Mouse (Mus musculus): Measurements from ENCODE around the gene Gpr171. TPM values are rescaled to one million over a fixed set of nuclear protein-coding genes. Genes with fewer than 3 reads are reported as not detected.
A peak's percentile ranks its signal among the peaks of the same experiment; 100 is the strongest.
"Not testable (repeated sequence)": the region's sequence is repeated elsewhere in the genome, so short reads cannot be mapped to it uniquely, and the experiment has no call there.

Gene Gpr171
- polyA plus RNA-seq, 1 experiment from 2014 or later: 1.0 TPM

GRCm38 (mm10) chr3:59107439-59107838, 5.8 kb upstream of the Gpr171 start:
- Histone ChIP-seq H3K9me3 (replicated peaks) (no peaks in the 10 kb centered on the region), H3K36me3 (no peaks in the 10 kb centered on the region), H3K27ac (replicated peaks) (no peak overlapping the region), H3K4me1 (no peaks in the 10 kb centered on the region), H3K27me3 (ENCODE audit: low read depth, poor library complexity, severe bottlenecking) (no peaks in the 10 kb centered on the region), H3K4me3 (no peak overlapping the region)
- 89% methylated on average over 4 of the region's 4 CpGs for WGBS
- DNase-seq (ENCODE audit: low spot score): no peak

DNA sequence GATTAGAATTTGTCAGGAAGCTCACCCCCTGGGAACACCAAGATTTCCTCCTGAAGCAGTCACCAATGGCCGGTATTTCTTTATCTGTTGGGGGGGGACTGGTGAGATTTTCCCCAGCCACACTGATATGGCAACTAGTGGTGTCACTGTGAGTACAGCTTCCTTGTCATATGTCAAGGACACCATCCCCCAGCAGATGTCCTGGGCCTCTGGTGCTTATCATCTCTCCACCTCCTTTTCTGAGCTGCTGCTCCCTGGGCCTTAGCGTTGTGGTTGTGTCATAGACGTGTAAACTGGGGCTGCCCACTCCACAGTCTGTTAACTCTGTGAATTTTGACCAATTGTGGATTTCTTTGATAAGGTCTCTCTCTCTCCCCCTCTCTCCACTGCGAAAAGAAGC, 2.8 kb upstream of the Gpr171 start:
- no peaks in the 10 kb centered on the region for H3K36me3 ChIP-seq

GRCm38 (mm10) chr3:59102146-59102545, 525 bp upstream of the Gpr171 start:
- WGBS: 96% methylated on average over 2 of the region's 2 CpGs
- no peak overlapping the region for H3K4me3 ChIP-seq
- H3K4me1 ChIP-seq: 0 out of 2 replicates have a peak, but pooled peaks cover 2% of the 10 kb centered on the region
- H3K27me3 ChIP-seq (ENCODE audit: low read depth, poor library complexity, severe bottlenecking): no peaks in the 10 kb centered on the region
- H3K27ac ChIP-seq (replicated peaks): no peak overlapping the region
- DNase-seq (ENCODE audit: low spot score): no peak
- H3K36me3 ChIP-seq: no peaks in the 10 kb centered on the region
- no peaks in the 10 kb centered on the region for H3K9me3 ChIP-seq (replicated peaks)

More for the DNA sequence above, 2.8 kb upstream of the Gpr171 start:
- no peak for DNase-seq (ENCODE audit: low spot score)
- Histone ChIP-seq H3K27ac (replicated peaks) (no peak overlapping the region), H3K4me3 (no peak overlapping the region), H3K4me1 (no peaks in the 10 kb centered on the region), H3K27me3 (ENCODE audit: low read depth, poor library complexity, severe bottlenecking) (no peaks in the 10 kb centered on the region), H3K9me3 (replicated peaks) (no peaks in the 10 kb centered on the region)
- 80% methylated on average over 4 of the region's 4 CpGs for WGBS

- H3K27me3 ChIP-seq (ENCODE audit: low read depth, poor library complexity, severe bottlenecking): no peaks in the 10 kb centered on the region
- 92% methylated on average over 10 of the region's 10 CpGs for WGBS
- no peaks in the 10 kb centered on the region for H3K9me3 ChIP-seq (replicated peaks)
- no peak overlapping the region for H3K4me3 ChIP-seq
- no peak overlapping the region for H3K27ac ChIP-seq (replicated peaks)
- H3K4me1 ChIP-seq: 0 out of 2 replicates have a peak, but pooled peaks cover 4% of the 10 kb centered on the region
- peaks cover 1% of the 10 kb centered on the region; the same call in 1 of the 2 replicates for H3K36me3 ChIP-seq
- no peak for DNase-seq (ENCODE audit: low spot score)
These were observed 3.1 kb downstream of the Gpr171 start for GRCm38 (mm10) chr3:59098540-59098939.

GRCm38 (mm10) chr3:59097421-59097820, 4.2 kb downstream of the Gpr171 start:
- DNase-seq (ENCODE audit: low spot score): no peak
- no peaks in the 10 kb centered on the region for H3K9me3 ChIP-seq (replicated peaks)
- H3K4me3 ChIP-seq: no peak overlapping the region
- no peaks in the 10 kb centered on the region for H3K27me3 ChIP-seq (ENCODE audit: low read depth, poor library complexity, severe bottlenecking)
- WGBS: 80% methylated on average over 6 of the region's 6 CpGs
- 0 out of 2 replicates have a peak, but pooled peaks cover 4% of the 10 kb centered on the region for H3K4me1 ChIP-seq
- no peak overlapping the region for H3K27ac ChIP-seq (replicated peaks)
- H3K36me3 ChIP-seq: peaks cover 3% of the 10 kb centered on the region; the same call in 1 of the 2 replicates

DNA sequence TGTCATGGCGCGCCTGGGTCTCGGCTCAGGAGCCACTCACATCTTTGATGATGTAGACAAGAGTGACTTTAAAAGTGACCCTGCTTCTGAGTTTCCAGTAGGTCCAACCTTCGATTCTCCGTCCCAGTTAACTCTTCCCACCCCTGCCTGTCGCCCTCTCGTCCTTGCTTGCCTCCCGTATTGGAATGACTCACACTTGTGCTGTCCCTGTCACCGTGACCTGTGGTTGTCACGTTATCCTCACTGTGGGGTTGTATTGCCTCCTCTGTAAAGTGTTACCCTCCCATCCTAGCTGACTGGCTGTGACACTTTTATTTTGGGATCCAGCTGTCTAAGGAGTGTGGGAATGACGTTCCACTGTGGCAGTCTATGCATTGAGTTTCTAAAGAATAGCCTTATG, 8.9 kb downstream of the Gpr171 start:
- Histone ChIP-seq H3K9me3 (replicated peaks) (no peaks in the 10 kb centered on the region), H3K27ac (replicated peaks) (no peak overlapping the region), H3K4me1 (0 out of 2 replicates have a peak, but pooled peaks cover 4% of the 10 kb centered on the region), H3K4me3 (no peak overlapping the region), H3K27me3 (ENCODE audit: low read depth, poor library complexity, severe bottlenecking) (no peaks in the 10 kb centered on the region), H3K36me3 (peaks cover 3% of the 10 kb centered on the region; the same call in 1 of the 2 replicates)
- DNase-seq (ENCODE audit: low spot score): no peak
- 87% methylated on average over 11 of the region's 11 CpGs for WGBS

GRCm38 (mm10) chr3:59080919-59081318, 20.7 kb downstream of the Gpr171 start:
- no peaks in the 10 kb centered on the region for H3K27me3 ChIP-seq (ENCODE audit: low read depth, poor library complexity, severe bottlenecking)
- whole genome bisulfite sequencing: 23% methylated on average over 7 of the region's 7 CpGs
- peaks cover 14% of the 10 kb centered on the region for H3K4me1 ChIP-seq
- no peak for DNase-seq (ENCODE audit: low spot score)
- H3K36me3 ChIP-seq: no peaks in the 10 kb centered on the region
- H3K4me3 ChIP-seq: no peak overlapping the region
- no peak overlapping the region for H3K27ac ChIP-seq (replicated peaks)
- no peaks in the 10 kb centered on the region for H3K9me3 ChIP-seq (replicated peaks)

- no peaks in the 10 kb centered on the region for H3K36me3 ChIP-seq
- H3K27ac ChIP-seq (replicated peaks): no peak overlapping the region
- no peaks in the 10 kb centered on the region for H3K27me3 ChIP-seq (ENCODE audit: low read depth, poor library complexity, severe bottlenecking)
- no peak for DNase-seq (ENCODE audit: low spot score)
- WGBS: 17% methylated on average over 6 of the region's 6 CpGs
- H3K4me3 ChIP-seq: no peak overlapping the region
- peaks cover 14% of the 10 kb centered on the region for H3K4me1 ChIP-seq
- no peaks in the 10 kb centered on the region for H3K9me3 ChIP-seq (replicated peaks)
These were observed 21.2 kb downstream of the Gpr171 start for GRCm38 (mm10) chr3:59080293-59080916.

- 43% methylated on average over 4 of the region's 4 CpGs for WGBS
- Histone ChIP-seq H3K4me3 (no peak overlapping the region), H3K9me3 (replicated peaks) (no peaks in the 10 kb centered on the region), H3K4me1 (peaks cover 14% of the 10 kb centered on the region), H3K36me3 (no peaks in the 10 kb centered on the region), H3K27me3 (ENCODE audit: low read depth, poor library complexity, severe bottlenecking) (no peaks in the 10 kb centered on the region), H3K27ac (replicated peaks) (no peak overlapping the region)
- DNase-seq (ENCODE audit: low spot score): peak; percentile 50
These were observed 22.3 kb downstream of the Gpr171 start for GRCm38 (mm10) chr3:59079327-59079726.

GRCm38 (mm10) chr3:59078585-59078984, 23.0 kb downstream of the Gpr171 start:
- Histone ChIP-seq H3K9me3 (replicated peaks) (no peaks in the 10 kb centered on the region), H3K36me3 (no peaks in the 10 kb centered on the region), H3K4me1 (peaks cover 14% of the 10 kb centered on the region), H3K4me3 (no peak overlapping the region), H3K27ac (replicated peaks) (no peak overlapping the region), H3K27me3 (ENCODE audit: low read depth, poor library complexity, severe bottlenecking) (no peaks in the 10 kb centered on the region)
- WGBS: 83% methylated on average over 11 of the region's 11 CpGs
- no peak for DNase-seq (ENCODE audit: low spot score)

DNA sequence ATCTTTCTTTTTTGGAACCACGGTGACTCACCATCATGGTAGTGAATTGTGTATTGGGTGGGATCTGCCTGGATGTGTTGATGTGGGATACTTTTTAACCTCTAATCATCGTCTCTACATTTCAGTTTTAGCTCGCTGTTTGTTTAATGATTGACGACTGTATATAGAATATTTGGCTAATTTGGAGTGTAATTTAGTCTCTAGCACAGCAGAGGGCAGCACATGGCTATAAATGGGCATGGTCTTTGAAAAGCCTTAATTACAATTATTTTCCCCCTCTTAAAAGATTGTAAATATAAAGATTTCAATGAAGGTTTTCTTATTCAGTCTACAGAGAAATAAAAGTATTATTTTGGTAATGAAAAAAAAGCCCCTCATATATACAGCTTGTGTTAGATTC, 24.3 kb downstream of the Gpr171 start:
- H3K4me3 ChIP-seq: no peak overlapping the region
- 73% methylated on average over 4 of the region's 4 CpGs for WGBS
- H3K27me3 ChIP-seq (ENCODE audit: low read depth, poor library complexity, severe bottlenecking): no peaks in the 10 kb centered on the region
- H3K36me3 ChIP-seq: no peaks in the 10 kb centered on the region
- DNase-seq (ENCODE audit: low spot score): no peak
- H3K9me3 ChIP-seq (replicated peaks): no peaks in the 10 kb centered on the region
- peaks cover 14% of the 10 kb centered on the region for H3K4me1 ChIP-seq
- no peak overlapping the region for H3K27ac ChIP-seq (replicated peaks)

- not testable (repeated sequence) for H3K27me3 ChIP-seq (ENCODE audit: low read depth, poor library complexity, severe bottlenecking); H3K9me3 ChIP-seq (replicated peaks); DNase-seq (ENCODE audit: low spot score); H3K4me1 ChIP-seq; H3K27ac ChIP-seq (replicated peaks); H3K36me3 ChIP-seq; H3K4me3 ChIP-seq
- WGBS: 85% methylated on average over 1 of the region's 1 CpGs
These were observed 32.5 kb downstream of the Gpr171 start for GRCm38 (mm10) chr3:59069071-59069470.

GRCm38 (mm10) chr3:59066558-59067294, 34.9 kb downstream of the Gpr171 start:
- 84% methylated on average over 8 of the region's 8 CpGs for WGBS
- Histone ChIP-seq H3K9me3 (replicated peaks) (no peaks in the 10 kb centered on the region), H3K4me3 (no peak overlapping the region), H3K36me3 (no peaks in the 10 kb centered on the region), H3K27me3 (ENCODE audit: low read depth, poor library complexity, severe bottlenecking) (no peaks in the 10 kb centered on the region), H3K4me1 (no peaks in the 10 kb centered on the region), H3K27ac (replicated peaks) (no peak overlapping the region)
- DNase-seq (ENCODE audit: low spot score): no peak

Measured in midbrain, embryonic 10.5 days (tissue).